Mouse (Mus musculus) CD8-positive naive resting alpha-beta T cell, adult 2 months (primary cell): ENCODE measurements around the gene Anapc15-ps.
"Not testable (repeated sequence)": the region's sequence is repeated elsewhere in the genome, so short reads cannot be mapped to it uniquely, and the experiment has no call there.

Source experiments
- DNase-seq, 2 experiments: peaks; one replicate each; pipeline ENCODE4 v3.0.0; 2022; ENCODE audit warnings: low read depth in 2 of 2, low spot score in 2 of 2

Anapc15-ps gene

DNA sequence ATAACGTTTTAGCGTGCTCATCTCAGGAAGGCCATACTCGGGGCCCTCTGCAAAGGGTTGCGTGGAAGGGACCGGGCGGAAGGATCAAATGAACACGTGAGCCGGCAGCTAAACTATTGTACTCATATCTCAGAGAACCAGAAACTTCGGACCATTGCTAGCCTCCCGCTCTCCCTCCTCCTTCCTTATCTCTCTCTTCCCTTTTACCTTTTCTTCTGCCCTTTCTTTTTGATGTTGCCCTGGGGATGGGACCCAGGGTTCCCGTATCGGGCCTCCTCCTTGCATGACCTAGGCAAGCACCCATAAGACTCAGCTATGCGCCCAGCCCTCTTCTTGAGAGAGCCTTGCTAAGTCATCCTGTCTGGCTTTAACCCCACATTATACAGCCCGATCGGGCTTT is 38.5 kb downstream of the Anapc15-ps start:
- no peak for DNase-seq

DNA sequence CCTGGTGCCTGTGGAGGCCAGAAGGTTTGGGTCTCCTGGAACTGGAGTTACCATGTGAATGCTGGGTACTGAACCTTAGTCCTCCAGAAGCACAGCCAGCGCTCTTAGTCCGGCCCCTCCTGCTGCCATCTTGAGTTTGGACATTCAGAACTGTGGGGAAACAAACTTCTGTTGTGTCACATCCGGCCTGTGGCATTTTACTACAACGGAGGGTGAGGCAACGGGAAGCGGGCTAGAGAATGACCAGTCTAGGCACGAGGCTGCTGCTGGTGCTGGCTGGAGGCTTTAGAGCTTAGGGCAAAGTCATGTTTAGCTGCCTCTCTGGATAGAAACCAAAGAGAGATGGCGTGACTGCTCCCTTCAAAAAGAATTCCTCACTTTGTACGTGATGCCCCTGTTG is 39.0 kb downstream of the Anapc15-ps start:
- no peak for DNase-seq

DNA sequence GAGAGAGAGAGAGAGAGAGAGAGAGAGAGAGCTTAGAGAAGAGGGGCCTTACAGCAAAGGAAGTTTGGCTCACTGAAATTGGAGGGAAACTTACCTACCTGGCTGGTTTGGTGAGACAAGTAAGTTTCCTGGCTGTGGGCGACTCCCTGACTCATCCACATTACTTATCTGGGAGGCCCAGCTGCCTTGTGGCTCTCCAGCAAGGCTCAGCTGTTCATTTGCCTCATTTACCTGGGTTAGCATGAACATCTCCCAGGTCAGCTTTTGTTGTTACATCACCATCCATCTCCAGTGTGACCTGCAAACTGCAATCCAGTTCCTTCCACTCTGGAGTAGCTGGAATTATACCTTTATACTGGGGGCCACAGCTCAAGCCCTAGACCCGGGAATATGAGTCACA is 41.7 kb downstream of the Anapc15-ps start:
- no peak for DNase-seq

DNA sequence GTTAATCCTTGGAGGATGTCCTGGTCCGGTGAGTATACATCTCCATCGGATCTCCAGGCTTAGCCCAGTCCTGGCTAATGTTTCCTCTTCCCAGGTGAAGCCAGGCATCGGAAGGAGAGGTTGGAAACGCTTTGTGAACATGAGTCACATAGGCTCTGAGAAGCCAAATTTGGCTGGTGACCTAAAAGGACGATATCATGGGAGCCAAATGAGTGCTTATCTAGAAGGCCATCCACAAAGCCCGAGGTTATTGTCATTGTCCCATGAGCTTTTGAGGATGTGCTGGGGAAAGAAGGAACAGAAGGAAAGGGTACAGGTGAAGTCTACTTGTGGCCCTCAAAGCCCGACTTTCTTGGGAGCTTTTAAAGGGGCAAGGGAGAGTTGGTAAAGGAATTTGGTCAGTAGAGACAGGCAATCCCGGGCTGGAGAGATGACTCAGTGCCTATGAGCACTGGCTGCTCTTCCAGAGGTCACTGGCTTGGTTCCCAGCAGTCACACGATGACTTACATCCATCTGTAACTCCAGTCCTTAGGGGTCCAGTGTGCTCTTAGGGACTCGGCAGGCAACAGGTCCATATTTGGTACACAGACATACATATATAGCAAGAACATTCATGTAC is 42.4 kb downstream of the Anapc15-ps start:
- DNase-seq = no peak

DNA sequence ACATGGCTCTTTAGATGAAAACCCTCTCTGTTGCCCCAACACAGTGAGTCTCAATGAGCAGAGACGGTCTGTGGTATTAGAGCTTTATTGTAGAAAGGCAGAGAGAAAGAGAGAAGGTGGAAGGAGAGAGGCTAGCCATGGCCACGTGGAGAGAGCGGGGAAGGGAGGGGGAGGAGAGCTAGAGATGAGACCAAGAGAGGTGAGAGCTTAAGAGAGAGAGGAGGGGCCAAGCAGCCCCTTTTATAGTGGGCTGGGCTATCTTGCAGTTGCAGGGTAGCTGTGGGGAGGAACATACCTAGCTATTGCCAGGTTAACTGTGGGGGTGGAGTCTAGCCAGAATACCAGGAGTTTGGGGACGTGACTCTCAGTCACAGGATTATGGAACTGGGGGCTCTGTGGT is 43.1 kb downstream of the Anapc15-ps start:
- DNase-seq = not testable (repeated sequence)

DNA sequence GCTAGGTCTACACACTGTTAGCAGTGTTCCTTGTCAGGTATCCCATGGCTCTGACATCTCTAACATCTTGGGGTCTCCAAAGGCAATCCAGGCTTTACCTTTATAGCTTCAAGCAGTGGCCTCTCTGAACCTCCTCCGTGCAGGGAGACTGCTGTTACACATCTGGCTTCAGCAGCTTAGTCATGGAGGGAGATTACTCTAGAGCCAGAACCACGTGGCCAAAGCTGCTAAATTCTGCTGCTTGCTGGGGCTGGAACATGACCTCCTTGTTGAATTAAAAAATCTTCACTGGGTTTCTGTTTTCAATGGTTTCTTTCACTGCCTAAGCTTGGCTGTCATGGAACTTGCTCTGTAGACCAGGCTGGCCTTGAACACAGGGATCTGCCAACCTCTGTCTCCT is 44.9 kb downstream of the Anapc15-ps start:
- DNase-seq = no peak

DNA sequence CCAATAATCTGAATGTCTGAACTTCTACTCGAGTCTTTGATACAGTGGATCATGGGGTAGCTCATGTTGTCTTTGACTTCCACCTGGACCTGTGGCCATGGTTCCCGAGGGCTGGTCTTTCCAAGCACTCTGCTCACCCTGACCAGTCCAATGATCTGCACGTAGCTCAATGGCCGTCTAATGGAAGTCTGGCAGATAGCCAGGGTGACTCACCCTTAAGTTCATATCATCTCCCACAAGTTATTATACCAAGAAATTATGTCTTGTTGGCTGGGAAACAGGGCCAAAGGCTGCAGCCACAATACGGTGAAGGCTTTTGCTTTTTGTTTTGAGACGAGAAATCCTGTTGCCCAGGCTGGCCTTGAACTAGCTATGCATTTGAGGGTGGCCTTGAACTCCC is 45.9 kb downstream of the Anapc15-ps start:
- DNase-seq = no peak

DNA sequence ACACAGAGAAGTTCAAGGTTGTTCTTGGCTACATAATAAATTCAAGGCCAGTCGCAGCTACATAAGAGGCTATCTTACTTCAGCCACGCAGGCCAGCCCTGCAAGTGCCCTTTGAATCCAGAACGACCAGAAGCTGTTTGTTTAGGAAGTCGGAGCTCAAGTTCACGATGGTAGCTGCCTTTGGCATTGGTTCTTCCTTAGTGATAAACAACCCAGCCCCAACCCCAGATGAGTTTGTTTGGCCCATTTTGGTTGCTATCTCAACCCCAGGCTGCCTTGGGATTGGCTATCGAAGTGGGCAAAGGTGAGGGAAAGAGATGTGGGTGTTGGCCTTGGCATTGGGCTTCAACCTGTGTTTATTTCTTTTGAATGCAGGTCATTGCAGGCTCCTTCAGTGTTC is 48.0 kb downstream of the Anapc15-ps start:
- DNase-seq = no peak

DNA sequence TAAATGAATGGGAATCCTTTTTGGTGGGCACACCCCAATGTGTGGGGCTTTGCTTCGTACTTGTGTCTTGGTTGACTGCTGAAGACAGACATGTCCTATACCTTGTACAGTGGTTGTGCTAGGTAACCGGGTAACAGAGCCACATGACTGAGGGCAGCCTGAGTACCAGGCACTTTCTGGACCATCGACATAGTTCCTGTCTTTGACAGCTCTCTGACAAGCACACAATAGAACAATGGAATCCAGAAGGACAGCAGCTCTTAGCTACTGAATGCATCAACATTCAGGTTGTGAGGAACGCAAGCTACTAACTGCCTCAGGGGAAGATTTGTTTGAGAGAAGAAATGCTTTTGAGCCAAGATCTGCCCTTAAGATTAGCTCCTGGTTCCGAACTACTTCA is 49.2 kb downstream of the Anapc15-ps start:
- no peak for DNase-seq

DNA sequence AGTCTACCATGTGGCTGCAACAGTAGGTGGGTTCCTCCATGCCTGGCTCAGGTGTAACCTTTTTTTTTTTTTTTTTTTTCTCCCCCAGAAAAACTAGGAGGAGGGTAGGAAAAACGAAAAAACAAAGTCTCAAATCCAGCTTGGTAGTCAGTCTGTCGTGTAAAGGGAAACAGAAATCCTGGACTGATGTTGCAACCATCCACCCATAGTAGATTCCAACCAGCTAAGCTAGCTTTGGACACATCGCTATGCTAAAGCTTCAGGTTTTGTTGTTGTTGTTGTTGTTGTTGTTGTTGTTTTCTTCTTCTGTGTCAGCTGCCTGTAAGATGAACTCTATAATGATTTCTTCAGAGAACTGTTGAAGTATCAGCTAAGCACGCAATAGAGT is 49.7 kb downstream of the Anapc15-ps start:
- no peak for DNase-seq
